Mouse (Mus musculus): ENCODE measurements around the gene Pitx3.

GRCm38 (mm10) chr19:46180274-46180673, 32.1 kb upstream of the Pitx3 start:
- TF ChIP-seq CTCF (IDR thresholded peaks at IDR 0.05; ENCODE audit: low read depth) (no peak), EP300 (optimal IDR thresholded peaks at IDR 0.05) (no peak)

Data from stomach, postnatal 0 days (tissue).